Mouse (Mus musculus) neural tube, embryonic 11.5 days (tissue): Measurements from ENCODE around the gene Rpl39l. TPM values are rescaled to one million over a fixed set of nuclear protein-coding genes. Genes with fewer than 3 reads are reported as not detected.

Source experiments
- ATAC-seq: fragments of 200-750 bp; cut with Nextera tagmentation; 2 replicates; pipeline ENCODE4 v1.8.0; 2017; ENCODE audit warnings: moderate number of reproducible peaks, mild to moderate bottlenecking, moderate TSS enrichment, moderate library complexity; ENCODE audit not compliant: insufficient read depth, low FRiP score, low TSS enrichment
- DNase-seq: peaks from one replicate; pipeline ENCODE4 v3.0.0-alpha.2; 2015; ENCODE audit warnings: low spot score
- H3K27ac ChIP-seq: fragments of 300-500 bp; sonication (generic); 2 replicates; pipeline ENCODE4 v1.5.1; 2014; ENCODE audit warnings: low read depth, mild to moderate bottlenecking, low read length
- H3K27me3 ChIP-seq: fragments of 300-500 bp; sonication (generic); 2 replicates; pipeline ENCODE4 v1.6.1; 2014; ENCODE audit warnings: mild to moderate bottlenecking, low read length, mixed read lengths; ENCODE audit not compliant: control insufficient read depth, insufficient read depth
- H3K36me3 ChIP-seq: fragments of 300-500 bp; sonication (generic); 2 replicates; pipeline ENCODE4 v1.6.1; 2014; ENCODE audit warnings: mild to moderate bottlenecking, low read length, moderate library complexity, mixed read lengths; ENCODE audit not compliant: control insufficient read depth, insufficient read depth
- H3K4me1 ChIP-seq: fragments of 300-500 bp; sonication (generic); 2 replicates; pipeline ENCODE4 v1.6.1; 2014; ENCODE audit warnings: low read length, mixed read lengths; ENCODE audit not compliant: control insufficient read depth, insufficient read depth
- H3K4me2 ChIP-seq: fragments of 300-500 bp; sonication (generic); 2 replicates; pipeline ENCODE4 v1.6.1; 2014; ENCODE audit warnings: low read depth, mild to moderate bottlenecking, moderate library complexity
- H3K4me3 ChIP-seq: fragments of 300-500 bp; sonication (generic); 2 replicates; pipeline ENCODE4 v1.5.1; 2014; ENCODE audit warnings: low read depth, low read length
- H3K9ac ChIP-seq: fragments of 300-500 bp; sonication (generic); 2 replicates; pipeline ENCODE4 v1.6.1; 2014; ENCODE audit warnings: mild to moderate bottlenecking, low read length
- H3K9me3 ChIP-seq: fragments of 300-500 bp; sonication (generic); 2 replicates; pipeline ENCODE4 v1.6.1; 2016; ENCODE audit warnings: low read length; ENCODE audit not compliant: control insufficient read depth
- whole genome bisulfite sequencing: fragments of 180-500 bp; shearing (Covaris S2); extraction: QIAGEN DNeasy Blood & Tissue Kit; methylation state at CpG from one replicate; pipeline ENCODE4 v1.1.7; 2014; 5-methylcytosine and 5-hydroxymethylcytosine counted together
- polyA plus RNA-seq: library from polyadenylated mRNA; unstranded; fragments of >200 nt; fragmentation: Nextera tagmentation; extraction: Ambion mirVana; gene quantifications from 2 replicates; pipeline ENCODE4 v1.2.1, GENCODE M21; 2014

Gene Rpl39l
- polyA plus RNA-seq: not detected in 2 replicates

DNA sequence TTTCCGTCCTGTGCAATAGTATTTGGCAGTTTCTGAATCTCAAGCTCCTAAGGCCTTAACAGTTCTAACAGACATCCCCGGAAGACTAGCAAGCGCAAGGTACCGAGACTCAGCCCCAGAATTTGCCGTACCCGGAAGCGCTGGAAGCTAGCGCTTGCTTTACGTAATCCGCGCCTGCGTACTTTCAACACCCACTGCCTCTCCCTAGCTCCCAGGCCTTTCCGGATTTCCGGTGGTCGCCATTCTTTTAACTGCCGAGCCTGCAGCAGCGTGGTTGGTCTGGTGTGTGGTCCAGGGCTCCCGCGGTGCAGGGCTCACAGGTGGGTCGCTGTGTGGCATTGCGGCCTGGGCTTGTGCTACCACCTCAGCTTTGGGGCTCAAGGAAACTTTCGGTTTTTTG lies at the start of gene Rpl39l:
Gene Rpl39l, plus strand, starts transcription at position 222 of the 400 bp plus-strand sequence.
- Histone ChIP-seq H3K4me3 (no peak within 1 kb of the TSS), H3K9me3 (no peaks in the 10 kb centered on the region), H3K27ac (no peak within 1 kb of the TSS), H3K9ac (no peak within 1 kb of the TSS), H3K4me2 (no peak within 1 kb of the TSS), H3K27me3 (no peaks in the 10 kb centered on the region), H3K4me1 (no peaks in the 10 kb centered on the region), H3K36me3 (no peaks in the 10 kb centered on the region)
- ATAC-seq (no peak), DNase-seq (no peak)
- 89% methylated on average over 22 of the region's 22 CpGs for WGBS

DNA sequence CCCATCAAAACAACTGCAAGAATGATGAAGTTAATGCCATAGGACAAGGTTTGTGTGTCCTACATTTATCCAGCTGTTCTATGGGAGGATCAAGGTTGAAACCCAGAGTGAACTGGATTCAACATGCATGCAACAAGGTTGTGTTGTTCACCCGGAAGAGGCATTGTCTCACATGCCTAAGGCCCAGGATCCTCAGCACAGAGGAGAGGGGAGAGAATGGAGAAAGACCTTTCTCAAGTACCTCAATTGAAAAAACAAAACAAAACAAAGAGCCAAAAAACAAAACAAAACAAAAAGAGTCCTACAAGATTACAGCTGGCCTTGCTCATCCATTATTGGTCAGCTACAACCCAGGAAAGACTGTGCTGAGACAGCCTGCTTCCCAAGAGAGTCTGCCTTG lies 42.4 kb upstream of the Rpl39l start:
- H3K9ac ChIP-seq: no peak overlapping the region
- no peak overlapping the region for H3K4me3 ChIP-seq
- no peak overlapping the region for H3K4me2 ChIP-seq
- H3K27me3 ChIP-seq: no peaks in the 10 kb centered on the region
- H3K9me3 ChIP-seq: no peaks in the 10 kb centered on the region; the same call in 1 of the 2 replicates
- no peak for DNase-seq
- no peak overlapping the region for H3K27ac ChIP-seq
- no peaks in the 10 kb centered on the region for H3K4me1 ChIP-seq
- no peak for ATAC-seq
- 90% methylated on average over 1 of the region's 1 CpGs for WGBS
- H3K36me3 ChIP-seq: no peaks in the 10 kb centered on the region

DNA sequence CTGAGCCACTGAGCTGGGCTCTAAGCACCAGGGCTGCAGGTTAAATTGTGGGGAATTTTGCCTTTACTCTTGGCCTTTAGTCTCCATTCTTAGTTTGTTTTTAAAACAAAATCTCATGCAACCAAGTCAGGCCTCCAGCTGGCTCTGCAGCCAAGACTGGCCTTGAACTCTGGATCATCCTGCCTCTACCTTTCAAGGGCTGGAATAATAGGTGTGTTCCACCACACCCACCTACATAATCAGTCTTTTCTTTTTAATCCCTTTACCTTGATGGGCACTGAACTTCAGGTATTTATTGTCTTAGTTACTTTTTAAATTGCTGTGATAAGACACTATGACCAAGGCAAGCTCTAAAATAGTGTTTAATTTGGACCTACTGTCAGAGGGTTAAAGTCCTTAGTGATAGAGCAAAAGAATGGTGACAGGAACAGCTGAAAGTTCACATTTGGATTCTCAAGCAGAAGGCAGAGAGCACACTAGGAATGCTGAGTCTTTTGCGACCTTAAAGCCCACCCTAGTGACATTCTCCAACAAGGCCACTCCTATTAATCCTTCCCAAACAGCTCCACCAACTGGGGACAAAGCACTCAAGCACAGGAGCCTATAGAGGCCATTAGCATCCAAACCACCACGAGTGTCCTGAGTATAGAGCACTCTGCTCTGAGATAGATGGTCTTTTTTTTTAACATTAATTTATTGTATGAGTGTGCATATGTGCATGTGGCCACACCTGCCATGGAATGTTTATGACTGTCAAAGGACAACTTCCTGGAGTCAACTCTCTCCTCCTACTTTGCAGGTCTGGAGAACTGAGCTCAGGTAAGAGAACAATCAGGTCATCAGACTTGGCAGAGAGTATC lies 40.7 kb upstream of the Rpl39l start:
- no peaks in the 10 kb centered on the region for H3K36me3 ChIP-seq
- no peak overlapping the region for H3K4me2 ChIP-seq
- WGBS: 84% methylated on average over 2 of the region's 2 CpGs

DNA sequence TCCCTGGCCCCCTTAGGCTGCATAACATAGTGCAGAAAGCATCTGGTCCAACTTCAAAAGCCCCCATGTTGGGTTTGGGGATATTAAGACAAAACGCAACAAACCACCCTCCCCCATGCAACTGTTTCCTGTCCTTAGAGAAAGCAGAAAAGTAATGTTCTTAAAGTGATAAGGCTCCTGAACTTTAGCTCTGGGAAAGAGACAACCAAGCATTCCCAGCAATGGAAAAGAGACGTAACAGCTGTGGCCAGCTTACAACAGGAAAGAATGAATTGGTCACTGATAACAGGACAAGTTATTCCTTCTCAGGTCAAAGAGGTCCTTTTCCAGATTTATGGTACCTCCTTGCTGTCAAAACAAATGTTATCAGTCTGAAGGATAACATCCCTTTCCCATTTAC lies 26.9 kb upstream of the Rpl39l start:
- Histone ChIP-seq H3K27me3 (no peaks in the 10 kb centered on the region), H3K4me1 (no peaks in the 10 kb centered on the region), H3K36me3 (no peaks in the 10 kb centered on the region), H3K4me3 (no peak overlapping the region), H3K9me3 (no peaks in the 10 kb centered on the region), H3K4me2 (no peak overlapping the region), H3K9ac (no peak overlapping the region), H3K27ac (no peak overlapping the region)
- ATAC-seq: no peak
- 79% methylated on average over 2 of the region's 2 CpGs for WGBS
- DNase-seq: no peak

More for the DNA sequence above, 40.7 kb upstream of the Rpl39l start:
- DNase-seq: no peak
- no peak for ATAC-seq
- no peak overlapping the region for H3K27ac ChIP-seq
- H3K9ac ChIP-seq: no peak overlapping the region
- H3K4me1 ChIP-seq: no peaks in the 10 kb centered on the region
- H3K4me3 ChIP-seq: no peak overlapping the region
- no peaks in the 10 kb centered on the region for H3K9me3 ChIP-seq
- H3K27me3 ChIP-seq: no peaks in the 10 kb centered on the region

DNA sequence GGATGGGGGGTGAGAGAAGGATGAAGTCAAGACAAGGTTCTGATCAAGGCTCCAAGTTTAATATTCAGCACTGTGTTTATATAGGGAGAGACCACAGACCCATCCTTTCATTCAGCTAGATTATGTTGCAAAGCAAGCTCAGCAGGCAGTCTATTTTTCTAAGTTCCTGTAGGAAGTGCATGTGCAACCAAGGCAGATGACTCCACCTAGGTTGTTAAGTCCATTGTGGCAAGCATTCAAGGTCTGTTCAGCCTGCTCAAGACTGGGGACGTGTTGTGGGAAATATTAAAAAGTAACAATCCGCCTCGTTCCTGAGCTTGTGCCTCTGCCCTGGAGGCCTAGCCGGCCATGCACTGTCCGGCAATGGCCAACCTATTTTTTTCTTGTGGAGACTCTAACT lies 22.6 kb upstream of the Rpl39l start:
- Histone ChIP-seq H3K27ac (no peak overlapping the region), H3K27me3 (no peaks in the 10 kb centered on the region), H3K4me1 (no peaks in the 10 kb centered on the region), H3K4me3 (no peak overlapping the region), H3K4me2 (no peak overlapping the region), H3K9me3 (no peaks in the 10 kb centered on the region), H3K9ac (no peak overlapping the region), H3K36me3 (no peaks in the 10 kb centered on the region)
- 94% methylated on average over 5 of the region's 5 CpGs for WGBS
- no peak for DNase-seq
- ATAC-seq: no peak

DNA sequence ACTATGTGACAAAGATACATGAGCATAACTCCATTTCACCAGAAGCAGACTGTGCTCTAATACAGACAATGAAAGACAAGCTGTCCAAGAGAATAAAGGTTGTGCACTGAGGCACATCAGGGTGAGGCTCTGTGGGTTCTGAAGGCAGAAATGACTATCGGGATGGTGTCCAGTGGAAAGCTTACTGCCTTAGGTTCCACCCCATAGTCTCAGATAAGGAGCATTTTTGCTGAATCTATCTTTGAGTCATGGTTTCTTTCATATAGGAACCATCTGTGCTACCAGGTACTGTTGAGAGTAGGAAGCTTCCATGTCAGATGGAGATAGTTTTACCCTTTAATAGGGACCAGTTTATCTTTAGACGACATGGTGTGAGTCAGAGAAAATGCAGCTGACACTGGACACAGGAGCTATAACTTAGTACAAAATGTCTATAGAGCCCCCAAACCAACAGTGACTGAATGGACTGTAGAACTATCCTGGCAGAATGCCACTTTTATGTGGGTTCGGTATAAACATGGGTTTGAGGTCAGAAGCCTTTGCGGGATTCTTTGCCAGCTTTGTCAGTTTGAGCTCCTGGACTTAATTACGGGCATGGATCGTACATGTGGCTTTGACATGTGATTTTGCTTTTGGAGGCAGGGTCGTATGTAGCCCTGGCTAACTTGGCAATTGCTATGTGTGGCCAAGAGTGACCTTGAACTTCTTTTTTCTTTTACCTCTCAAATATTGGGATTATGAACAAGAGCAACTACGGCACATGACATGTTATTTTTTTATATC lies 712 bp upstream of the Rpl39l start:
- Histone ChIP-seq H3K4me1 (no peaks in the 10 kb centered on the region), H3K4me2 (no peak overlapping the region), H3K36me3 (no peaks in the 10 kb centered on the region), H3K27ac (no peak overlapping the region), H3K4me3 (no peak overlapping the region), H3K9me3 (no peaks in the 10 kb centered on the region), H3K27me3 (no peaks in the 10 kb centered on the region), H3K9ac (no peak overlapping the region)
- no peak for ATAC-seq
- 96% methylated on average over 8 of the region's 8 CpGs for WGBS
- no peak for DNase-seq

DNA sequence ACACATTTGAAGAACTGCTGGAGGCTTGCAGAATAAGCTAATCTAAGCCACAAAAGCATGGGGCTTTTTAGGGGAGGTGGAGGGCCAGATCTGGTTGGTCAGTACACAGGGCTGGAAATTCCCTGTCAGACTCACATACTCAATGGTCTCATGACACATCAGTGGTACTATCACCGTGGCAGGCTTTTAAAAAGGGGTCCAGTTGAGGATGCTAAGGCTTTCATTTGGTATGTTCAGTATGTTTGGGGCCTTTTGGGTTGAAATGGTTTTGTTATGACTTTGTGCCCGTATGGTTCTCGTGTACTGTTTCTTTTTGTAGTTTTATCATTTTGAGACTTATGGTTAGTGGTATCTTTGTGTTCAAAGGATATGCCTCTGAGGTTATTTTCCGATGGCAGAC lies 1.2 kb downstream of the Rpl39l start:
- H3K27ac ChIP-seq: no peak overlapping the region
- H3K4me2 ChIP-seq: no peak overlapping the region
- DNase-seq (no peak), ATAC-seq (no peak)
- no peaks in the 10 kb centered on the region for H3K9me3 ChIP-seq
- no peak overlapping the region for H3K9ac ChIP-seq
- no peaks in the 10 kb centered on the region for H3K36me3 ChIP-seq
- H3K4me1 ChIP-seq: no peaks in the 10 kb centered on the region
- WGBS: 95% methylated on average over 4 of the region's 4 CpGs
- no peak overlapping the region for H3K4me3 ChIP-seq
- no peaks in the 10 kb centered on the region for H3K27me3 ChIP-seq

DNA sequence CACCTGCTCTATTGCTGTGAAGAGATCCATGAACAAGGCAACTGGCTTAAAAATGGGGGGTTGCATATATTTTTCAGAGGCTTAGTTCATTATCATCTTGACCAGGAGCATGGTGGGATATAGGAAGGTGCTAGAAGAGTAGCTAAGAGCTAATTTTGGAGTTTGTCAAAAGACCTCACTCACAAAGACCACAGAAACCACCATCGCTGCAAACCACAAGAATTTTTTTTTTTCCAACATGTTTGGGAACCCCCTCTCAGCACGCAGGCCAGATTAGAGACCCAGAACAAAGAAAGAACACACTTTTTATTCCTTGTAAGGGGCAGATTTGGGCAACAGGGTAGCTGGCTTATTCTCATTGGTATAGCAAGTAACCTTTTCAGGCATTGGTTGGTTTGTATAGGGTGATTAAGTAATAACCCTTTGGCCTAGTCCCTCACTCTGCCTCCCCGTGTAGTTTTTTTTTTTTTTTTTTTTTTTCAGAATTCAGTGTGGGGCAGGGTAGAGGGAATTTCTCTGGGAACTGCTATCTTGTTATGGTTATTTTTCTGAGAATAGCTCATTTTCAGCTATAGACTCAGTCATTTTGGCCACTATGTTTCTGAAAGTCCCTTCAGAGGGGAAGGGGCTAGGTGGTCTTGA lies 2.3 kb downstream of the Rpl39l start:
- no peak overlapping the region for H3K27ac ChIP-seq
- no peak overlapping the region for H3K4me3 ChIP-seq
- 80% methylated on average over 3 of the region's 3 CpGs for WGBS
- H3K4me1 ChIP-seq: no peaks in the 10 kb centered on the region
- no peak for DNase-seq
- no peak for ATAC-seq
- H3K27me3 ChIP-seq: no peaks in the 10 kb centered on the region
- no peak overlapping the region for H3K4me2 ChIP-seq
- no peaks in the 10 kb centered on the region for H3K9me3 ChIP-seq
- no peaks in the 10 kb centered on the region for H3K36me3 ChIP-seq
- H3K9ac ChIP-seq: no peak overlapping the region
